Mouse (Mus musculus): Measurements from ENCODE around the gene Klf7.

DNA sequence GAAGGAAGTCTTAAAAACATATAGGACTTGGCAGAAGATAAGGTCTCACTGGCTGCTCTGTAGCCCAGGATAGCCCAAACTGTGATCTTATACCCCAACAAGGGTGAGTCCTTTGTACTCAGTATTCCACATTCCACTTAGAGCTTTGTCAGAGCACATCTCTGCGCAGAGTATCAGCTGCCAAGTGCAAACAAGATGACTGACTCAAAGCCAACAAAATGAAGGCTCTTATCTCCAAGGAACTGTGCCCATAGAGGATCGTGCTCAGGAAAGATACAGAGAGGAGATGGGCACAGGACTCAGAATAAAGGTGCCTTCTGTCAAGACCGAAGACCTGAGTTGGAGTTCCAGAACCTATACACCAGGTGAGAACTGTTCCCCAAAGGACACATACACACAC lies 100.1 kb downstream of the Klf7 start:
- TF ChIP-seq CTCF (IDR thresholded peaks at IDR 0.05) (no peak), EP300 (IDR thresholded peaks at IDR 0.05) (no peak)
